Mouse (Mus musculus) hindbrain, postnatal 0 days (tissue): ENCODE measurements around the gene Tiam1. TPM values are rescaled to one million over a fixed set of nuclear protein-coding genes. Genes with fewer than 3 reads are reported as not detected.
A peak's percentile ranks its signal among the peaks of the same experiment; 100 is the strongest.

Experiments used
- ATAC-seq: fragments of 200-750 bp; cut with Nextera tagmentation; 2 replicates; pipeline ENCODE4 v1.8.0; 2017; ENCODE audit warnings: mild to moderate bottlenecking, moderate TSS enrichment, moderate library complexity
- DNase-seq: peaks from one replicate; pipeline ENCODE4 v3.0.0-alpha.2; 2015; ENCODE audit warnings: low spot score
- H3K27ac ChIP-seq: fragments of 300-500 bp; sonication (generic); 2 replicates; pipeline ENCODE4 v1.5.1; 2014; ENCODE audit warnings: mild to moderate bottlenecking
- H3K27me3 ChIP-seq: fragments of 300-500 bp; sonication (generic); 2 replicates; pipeline ENCODE4 v1.6.1; 2014; ENCODE audit warnings: low read length, mixed read lengths; ENCODE audit not compliant: insufficient read depth
- H3K36me3 ChIP-seq: fragments of 300-500 bp; sonication (generic); 2 replicates; pipeline ENCODE4 v1.6.1; 2014; ENCODE audit warnings: low read length, mixed read lengths; ENCODE audit not compliant: insufficient read depth
- H3K4me1 ChIP-seq: fragments of 300-500 bp; sonication (generic); 2 replicates; pipeline ENCODE4 v1.6.1; 2014; ENCODE audit warnings: antibody characterized with exemption, low read length, mixed read lengths; ENCODE audit not compliant: insufficient read depth
- H3K4me2 ChIP-seq: fragments of 300-500 bp; sonication (generic); 2 replicates; pipeline ENCODE4 v1.6.1; 2014; ENCODE audit warnings: low read depth, mild to moderate bottlenecking, low read length, moderate library complexity, mixed read lengths
- H3K4me3 ChIP-seq: fragments of 300-500 bp; sonication (generic); 2 replicates; pipeline ENCODE4 v1.5.1; 2014; ENCODE audit warnings: low read length
- H3K9ac ChIP-seq: fragments of 300-500 bp; sonication (generic); replicated peaks from 2 replicates; pipeline ENCODE4 v1.6.1; 2014; ENCODE audit warnings: mild to moderate bottlenecking, low read length, moderate library complexity, mixed read lengths
- H3K9me3 ChIP-seq: fragments of 300-500 bp; sonication (generic); 2 replicates; pipeline ENCODE4 v1.6.1; 2016; ENCODE audit warnings: low read length, mixed read lengths
- CTCF ChIP-seq: IDR thresholded peaks from 2 replicates; pipeline ENCODE4 v1.5.1; 2016; ENCODE audit warnings: antibody characterized with exemption, control low read depth, low read depth
- WGBS: fragments of 180-500 bp; shearing (Covaris S2); extraction: QIAGEN DNeasy Blood & Tissue Kit; methylation state at CpG from one replicate; pipeline ENCODE4 v1.1.7; 2014; 5-methylcytosine and 5-hydroxymethylcytosine counted together
- polyA plus RNA-seq: library from polyadenylated mRNA; unstranded; fragments of >200 nt; fragmentation: Nextera tagmentation; extraction: Ambion mirVana; gene quantifications from 2 replicates; pipeline ENCODE4 v1.2.1, GENCODE M21; 2015
- total RNA-seq: library from RNA; depleted of rRNA; stranded (reverse); fragments of >200 nt; gene quantifications from 2 replicates; pipeline ENCODE4 v1.2.3, GENCODE M21; 2014; rRNA removed

The Tiam1 gene
- total RNA-seq (18.2 and 26.2 TPM in 2 replicates), polyA plus RNA-seq (14.3 and 15.1 TPM in 2 replicates)

- Histone ChIP-seq H3K4me1 (peaks cover 4% of the 10 kb centered on the region; the same call in 1 of the 2 replicates), H3K9ac (peak within 1 kb of the TSS; percentile 67), H3K4me2 (peak within 1 kb of the TSS; percentile 90), H3K36me3 (no peaks in the 10 kb centered on the region), H3K27me3 (no peaks in the 10 kb centered on the region), H3K4me3 (peak within 1 kb of the TSS; percentile 70), H3K27ac (peak within 1 kb of the TSS; percentile 85), H3K9me3 (no peaks in the 10 kb centered on the region)
- WGBS: under 1% methylated on average over 64 of the region's 64 CpGs
- DNase-seq (peak; percentile 99), ATAC-seq (peak; percentile 98)
- TF ChIP-seq CTCF: peak; percentile 18; the same call in 1 of the 2 replicates
These were observed at the start of gene Tiam1 for GRCm38 (mm10) chr16:90143760-90144516. Tiam1 (minus strand) TSS chr16:90143769.

- ATAC-seq (no peak), DNase-seq (no peak)
- H3K27ac ChIP-seq: no peak overlapping the region
- no peak overlapping the region for H3K4me3 ChIP-seq
- no peak overlapping the region for H3K9ac ChIP-seq
- 77% methylated on average over 6 of the region's 6 CpGs for WGBS
- H3K9me3 ChIP-seq: no peaks in the 10 kb centered on the region
- no peaks in the 10 kb centered on the region for H3K27me3 ChIP-seq
- no peaks in the 10 kb centered on the region for H3K4me1 ChIP-seq
- TF ChIP-seq CTCF: no peak
- no peaks in the 10 kb centered on the region for H3K36me3 ChIP-seq
- no peak overlapping the region for H3K4me2 ChIP-seq
These were observed 47.7 kb upstream of the Tiam1 start for GRCm38 (mm10) chr16:90191289-90191688.

GRCm38 (mm10) chr16:90187453-90187852, 43.9 kb upstream of the Tiam1 start:
- Histone ChIP-seq H3K4me3 (no peak overlapping the region), H3K9me3 (no peaks in the 10 kb centered on the region), H3K4me1 (no peaks in the 10 kb centered on the region), H3K4me2 (no peak overlapping the region), H3K27me3 (no peaks in the 10 kb centered on the region), H3K36me3 (no peaks in the 10 kb centered on the region), H3K9ac (no peak overlapping the region), H3K27ac (no peak overlapping the region)
- TF ChIP-seq CTCF: peak; percentile 44
- ATAC-seq: peak; percentile 44; the same call in 1 of the 2 replicates
- DNase-seq: peak; percentile 36
- 46% methylated on average over 13 of the region's 13 CpGs for WGBS

GRCm38 (mm10) chr16:90185928-90186588, 42.5 kb upstream of the Tiam1 start:
- H3K27ac ChIP-seq: no peak overlapping the region
- WGBS: 44% methylated on average over 8 of the region's 8 CpGs
- DNase-seq (peak; percentile 92), ATAC-seq (peak; percentile 76)
- H3K9ac ChIP-seq: no peak overlapping the region
- H3K36me3 ChIP-seq: no peaks in the 10 kb centered on the region
- H3K27me3 ChIP-seq: no peaks in the 10 kb centered on the region
- H3K4me1 ChIP-seq: no peaks in the 10 kb centered on the region
- H3K4me2 ChIP-seq: no peak overlapping the region
- no peaks in the 10 kb centered on the region for H3K9me3 ChIP-seq
- TF ChIP-seq CTCF: peak; percentile 95
- H3K4me3 ChIP-seq: no peak overlapping the region

GRCm38 (mm10) chr16:90184135-90184534, 40.6 kb upstream of the Tiam1 start:
- no peak for DNase-seq
- Histone ChIP-seq H3K9ac (no peak overlapping the region), H3K4me2 (no peak overlapping the region), H3K4me3 (no peak overlapping the region), H3K27me3 (no peaks in the 10 kb centered on the region), H3K9me3 (no peaks in the 10 kb centered on the region), H3K4me1 (no peaks in the 10 kb centered on the region), H3K36me3 (no peaks in the 10 kb centered on the region), H3K27ac (no peak overlapping the region)
- no peak for TF ChIP-seq CTCF
- ATAC-seq: no peak
- WGBS: 76% methylated on average over 6 of the region's 6 CpGs

- no peak for TF ChIP-seq CTCF
- Histone ChIP-seq H3K4me3 (no peak overlapping the region), H3K9me3 (no peaks in the 10 kb centered on the region), H3K27ac (no peak overlapping the region), H3K9ac (no peak overlapping the region), H3K36me3 (no peaks in the 10 kb centered on the region), H3K4me1 (no peaks in the 10 kb centered on the region), H3K4me2 (no peak overlapping the region), H3K27me3 (no peaks in the 10 kb centered on the region)
- no peak for ATAC-seq
- no peak for DNase-seq
- 83% methylated on average over 8 of the region's 8 CpGs for WGBS
These were observed 38.1 kb upstream of the Tiam1 start for GRCm38 (mm10) chr16:90181673-90182072.
